Mouse (Mus musculus): ENCODE results near the gene Abcc1. TPM values are rescaled to one million over a fixed set of nuclear protein-coding genes. Genes with fewer than 3 reads are reported as not detected.

Gene Abcc1
- total RNA-seq, 4 experiments from 2014 or later: 15.7 to 25.5 (median 21.1) TPM

GRCm38 (mm10) chr16:14501649-14502360 lies 140.4 kb downstream of the Abcc1 start:
- DNase-seq (ENCODE audit: low spot score): no peak

DNA sequence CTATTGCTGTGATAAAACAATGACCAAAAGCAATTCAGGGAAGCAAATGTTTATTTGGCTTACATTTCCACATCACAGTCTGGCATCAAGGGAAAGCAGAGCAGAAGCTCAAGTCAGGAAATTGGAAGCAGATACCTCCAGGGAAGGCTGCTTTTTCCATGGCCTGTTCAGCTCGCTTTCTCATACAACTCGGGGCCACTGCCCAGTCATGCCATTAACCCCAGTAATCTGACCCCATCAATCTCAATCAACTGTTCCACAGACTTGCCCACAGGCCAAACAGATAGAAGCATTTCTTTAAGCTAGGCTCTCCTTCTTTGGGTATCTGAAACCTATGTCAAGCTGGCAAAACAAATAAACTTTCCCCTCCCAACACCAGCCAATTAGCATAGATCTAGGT lies 145.1 kb downstream of the Abcc1 start:
- no peak for DNase-seq (ENCODE audit: low spot score)

Other genes with a start within 250 kb of the Abcc1 start
- 10 to 100 TPM; 28.2 to 30.3 (median 29.6) TPM for gene Nde1, start 198.3 kb upstream of the Abcc1 start, total RNA-seq (2022)
- 10 to 100 TPM; 32.8 to 38.0 (median 35.4) TPM for gene Marf1, start 198.2 kb upstream of the Abcc1 start, total RNA-seq (2022)
- 10 to 100 TPM; 17.3 to 28.2 (median 21.5) TPM for gene Myh11, start 70.2 kb upstream of the Abcc1 start, total RNA-seq (2022)
- gene Fopnl, start 44.2 kb upstream of the Abcc1 start, total RNA-seq (2022): 10 to 100 TPM; 61.1 to 70.9 (median 64.9) TPM
- gene A630010A05Rik, start 200.8 kb downstream of the Abcc1 start, total RNA-seq (2022): not detected